Mouse (Mus musculus) lung, embryonic 15.5 days (tissue): Measurements from ENCODE around the gene Cdc5l. TPM values are rescaled to one million over a fixed set of nuclear protein-coding genes. Genes with fewer than 3 reads are reported as not detected.

ENCODE experiments used
- ATAC-seq: fragments of 200-750 bp; cut with Nextera tagmentation; 2 replicates; pipeline ENCODE4 v1.8.0; 2017; ENCODE audit warnings: moderate number of reproducible peaks, borderline replicate concordance; ENCODE audit not compliant: low FRiP score, low TSS enrichment; ENCODE audit errors: extremely low read depth
- H3K27ac ChIP-seq: fragments of 300-500 bp; sonication (generic); 2 replicates; pipeline ENCODE4 v1.5.1; 2015; ENCODE audit warnings: moderate library complexity, mild to moderate bottlenecking, inconsistent platforms
- H3K27me3 ChIP-seq: fragments of 300-500 bp; sonication (generic); 2 replicates; pipeline ENCODE4 v1.6.1; 2015; ENCODE audit warnings: inconsistent platforms
- H3K36me3 ChIP-seq: fragments of 300-500 bp; sonication (generic); 2 replicates; pipeline ENCODE4 v1.6.1; 2015; ENCODE audit warnings: inconsistent platforms
- H3K4me1 ChIP-seq: fragments of 300-500 bp; sonication (generic); 2 replicates; pipeline ENCODE4 v1.6.1; 2015; ENCODE audit warnings: inconsistent platforms
- H3K4me2 ChIP-seq: fragments of 300-500 bp; sonication (generic); 2 replicates; pipeline ENCODE4 v1.6.1; 2015; ENCODE audit warnings: inconsistent platforms, mild to moderate bottlenecking, moderate library complexity
- H3K4me3 ChIP-seq: fragments of 300-500 bp; sonication (generic); 2 replicates; pipeline ENCODE4 v1.5.1; 2015; ENCODE audit warnings: mild to moderate bottlenecking, inconsistent platforms
- H3K9ac ChIP-seq: fragments of 300-500 bp; sonication (generic); 2 replicates; pipeline ENCODE4 v1.6.1; 2015; ENCODE audit warnings: inconsistent platforms
- H3K9me3 ChIP-seq: fragments of 300-500 bp; sonication (generic); 2 replicates; pipeline ENCODE4 v1.6.1; 2016; ENCODE audit warnings: inconsistent platforms
- WGBS: fragments of 180-500 bp; shearing (Covaris S2); methylation state at CpG from one replicate; pipeline ENCODE4 v1.1.7; 2015; 5-methylcytosine and 5-hydroxymethylcytosine counted together
- polyA plus RNA-seq: library from polyadenylated mRNA; unstranded; fragments of >200 nt; fragmentation: Nextera tagmentation; extraction: Ambion mirVana; gene quantifications from 2 replicates; pipeline ENCODE4 v1.2.1, GENCODE M21; 2015

The Cdc5l gene
- polyA plus RNA-seq, 1 experiment from 2014 or later = 61.1 TPM

DNA sequence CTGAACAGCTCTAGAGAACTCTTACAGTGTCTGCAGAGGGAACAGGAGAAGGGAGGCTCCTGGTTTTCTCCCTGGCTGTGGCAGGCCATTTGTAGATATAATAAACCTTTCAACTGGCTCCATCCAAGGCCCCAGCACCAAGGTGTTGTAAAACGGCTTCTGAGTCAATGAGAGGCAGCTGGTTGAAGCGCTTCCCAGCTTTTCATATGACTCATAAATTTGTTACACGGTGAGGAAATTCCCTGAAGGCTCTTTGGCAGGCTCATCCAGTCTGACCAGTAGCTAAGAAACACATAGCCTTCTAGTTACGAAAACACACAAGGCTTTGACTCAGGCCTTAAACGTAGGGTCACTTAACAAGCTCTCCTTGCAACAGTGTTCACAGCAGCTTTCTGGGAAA lies 74.1 kb downstream of the Cdc5l start:
- H3K4me2 ChIP-seq = no peak overlapping the region
- no peak overlapping the region for H3K27ac ChIP-seq
- H3K9me3 ChIP-seq = no peaks in the 10 kb centered on the region
- 35% methylated on average over 5 of the region's 5 CpGs for WGBS
- no peaks in the 10 kb centered on the region for H3K36me3 ChIP-seq
- H3K9ac ChIP-seq = no peak overlapping the region
- H3K27me3 ChIP-seq = peaks cover 5% of the 10 kb centered on the region; the same call in 1 of the 2 replicates
- no peaks in the 10 kb centered on the region for H3K4me1 ChIP-seq
- ATAC-seq = no peak
- no peak overlapping the region for H3K4me3 ChIP-seq

- Histone ChIP-seq H3K4me1 (no peaks in the 10 kb centered on the region), H3K4me2 (no peak overlapping the region), H3K4me3 (no peak overlapping the region), H3K9me3 (no peaks in the 10 kb centered on the region), H3K27ac (no peak overlapping the region), H3K27me3 (peaks cover 5% of the 10 kb centered on the region; the same call in 1 of the 2 replicates), H3K9ac (no peak overlapping the region), H3K36me3 (no peaks in the 10 kb centered on the region)
- 68% methylated on average over 9 of the region's 9 CpGs for WGBS
- no peak for ATAC-seq
These were observed 77.1 kb downstream of the Cdc5l start for GRCm38 (mm10) chr17:45356431-45356830.

DNA sequence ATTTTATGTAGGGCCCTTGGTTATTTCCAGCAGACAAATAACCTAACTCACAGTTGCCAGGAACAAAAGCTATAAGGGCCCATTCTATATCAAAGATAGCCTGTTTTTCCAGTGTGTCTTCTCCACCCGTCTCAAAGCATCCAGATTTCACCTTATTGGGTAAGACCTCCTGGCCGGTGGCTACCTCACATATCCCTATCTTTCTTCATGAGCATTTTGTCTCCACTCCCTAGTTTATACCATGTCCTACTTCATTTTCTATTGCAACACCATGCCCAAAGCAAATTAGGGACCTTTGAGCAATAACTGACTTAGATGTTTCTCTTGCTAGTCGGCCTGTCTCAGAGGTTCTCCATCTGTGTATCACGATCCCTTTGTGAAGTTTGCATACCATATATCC lies 85.6 kb downstream of the Cdc5l start:
- H3K27me3 ChIP-seq = no peaks in the 10 kb centered on the region
- H3K36me3 ChIP-seq = no peaks in the 10 kb centered on the region
- no peak for ATAC-seq
- H3K27ac ChIP-seq = no peak overlapping the region
- H3K4me1 ChIP-seq = no peaks in the 10 kb centered on the region
- H3K9me3 ChIP-seq = no peaks in the 10 kb centered on the region
- H3K9ac ChIP-seq = no peak overlapping the region
- no peak overlapping the region for H3K4me3 ChIP-seq
- WGBS = 90% methylated on average over 4 of the region's 4 CpGs
- no peak overlapping the region for H3K4me2 ChIP-seq

Other genes starting within 250 kb of the Cdc5l start
- 0.48 and 0.52 TPM in 2 replicates for gene Spats1, start 41.7 kb upstream of the Cdc5l start, polyA plus RNA-seq
- 20.6 and 21.0 TPM in 2 replicates for gene Aars2, start 73.1 kb upstream of the Cdc5l start, polyA plus RNA-seq
- 0.82 and 0.94 TPM in 2 replicates for gene Tcte1, start 89.7 kb upstream of the Cdc5l start, polyA plus RNA-seq
- gene Tmem151b, start 115.9 kb upstream of the Cdc5l start, polyA plus RNA-seq = 1.7 and 2.0 TPM in 2 replicates
- gene Nfkbie, start 122.0 kb upstream of the Cdc5l start, polyA plus RNA-seq = 3.0 and 5.0 TPM in 2 replicates
- gene Slc35b2, start 130.1 kb upstream of the Cdc5l start, polyA plus RNA-seq = 137 and 141 TPM in 2 replicates
- gene Hsp90ab1, start 139.5 kb upstream of the Cdc5l start, polyA plus RNA-seq = 1,572 and 1,619 TPM in 2 replicates
- gene Slc29a1, start 165.9 kb upstream of the Cdc5l start, polyA plus RNA-seq = 92.1 and 103 TPM in 2 replicates
- gene Mymx, start 168.4 kb upstream of the Cdc5l start, polyA plus RNA-seq = 0.36 and 0.41 TPM in 2 replicates
- gene Capn11, start 225.6 kb upstream of the Cdc5l start, polyA plus RNA-seq = 0.31 and 0.41 TPM in 2 replicates